Mouse (Mus musculus): ENCODE measurements around the gene Fer. TPM values are rescaled to one million over a fixed set of nuclear protein-coding genes. Genes with fewer than 3 reads are reported as not detected.

Fer gene
- polyA plus RNA-seq, 1 experiment from 2014 or later = 33.2 TPM

DNA sequence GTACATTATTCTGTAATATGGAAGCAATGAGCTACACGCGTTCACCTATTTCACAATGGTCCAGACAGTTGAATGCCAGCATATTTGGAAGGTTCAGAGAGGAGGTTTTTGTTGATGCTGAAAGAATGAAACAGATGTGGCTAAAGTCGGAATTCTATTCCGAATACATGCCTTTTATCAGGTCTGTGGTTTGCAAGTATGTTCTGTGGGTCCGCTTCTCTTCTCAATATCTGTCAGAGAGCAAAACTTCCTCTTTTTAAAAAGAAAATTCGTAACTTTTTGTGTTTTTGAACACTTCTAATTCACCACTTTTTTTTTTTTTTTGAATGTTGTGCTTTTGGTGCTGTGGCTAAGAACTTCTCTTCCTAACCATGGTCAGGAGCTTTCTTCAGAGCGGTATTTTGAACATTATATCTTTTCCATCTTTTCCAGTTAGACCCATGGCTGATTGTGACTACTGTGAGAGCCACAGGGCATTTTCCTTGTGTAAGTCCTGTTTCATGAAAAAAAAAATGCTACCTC, 5.8 kb upstream of the Fer start:
- 88% methylated on average over 7 of the region's 7 CpGs for WGBS
- no peak for DNase-seq (ENCODE audit: low spot score, missing footprints)
- H3K4me3 ChIP-seq (ENCODE audit: low read depth, low read length) = no peak overlapping the region
- H3K4me2 ChIP-seq = no peak overlapping the region
- H3K4me1 ChIP-seq (ENCODE audit: control insufficient read depth, insufficient read depth, low read length) = no peaks in the 10 kb centered on the region
- H3K36me3 ChIP-seq (ENCODE audit: control insufficient read depth, insufficient read depth, low read length) = no peaks in the 10 kb centered on the region
- H3K9ac ChIP-seq (ENCODE audit: low read length) = no peak overlapping the region
- H3K9me3 ChIP-seq (ENCODE audit: control insufficient read depth, low read length) = no peaks in the 10 kb centered on the region
- no peaks in the 10 kb centered on the region for H3K27me3 ChIP-seq (ENCODE audit: control insufficient read depth, insufficient read depth, low read length)
- no peak for ATAC-seq (ENCODE audit: low FRiP score)
- H3K27ac ChIP-seq (ENCODE audit: low read depth, low read length) = no peak overlapping the region

- no peak for DNase-seq (ENCODE audit: low spot score, missing footprints)
Observed at GRCm38 (mm10) chr17:63860988-63861387, 1.9 kb upstream of the Fer start.

GRCm38 (mm10) chr17:63862399-63862798, 463 bp upstream of the Fer start:
- H3K4me3 ChIP-seq (ENCODE audit: low read depth, low read length) = no peak overlapping the region
- H3K27me3 ChIP-seq (ENCODE audit: control insufficient read depth, insufficient read depth, low read length) = no peaks in the 10 kb centered on the region
- no peaks in the 10 kb centered on the region for H3K9me3 ChIP-seq (ENCODE audit: control insufficient read depth, low read length)
- DNase-seq (ENCODE audit: low spot score, missing footprints) = no peak
- ATAC-seq (ENCODE audit: low FRiP score) = no peak
- peaks cover 9% of the 10 kb centered on the region for H3K4me1 ChIP-seq (ENCODE audit: control insufficient read depth, insufficient read depth, low read length)
- H3K27ac ChIP-seq (ENCODE audit: low read depth, low read length) = no peak overlapping the region
- 74% methylated on average over 3 of the region's 3 CpGs for WGBS
- H3K9ac ChIP-seq (ENCODE audit: low read length) = no peak overlapping the region
- H3K36me3 ChIP-seq (ENCODE audit: control insufficient read depth, insufficient read depth, low read length) = no peaks in the 10 kb centered on the region
- H3K4me2 ChIP-seq = no peak overlapping the region; the same call in 1 of the 2 replicates

More at GRCm38 (mm10) chr17:63860988-63861387, 1.9 kb upstream of the Fer start:
- no peak for ATAC-seq (ENCODE audit: low FRiP score)
- no peaks in the 10 kb centered on the region for H3K36me3 ChIP-seq (ENCODE audit: control insufficient read depth, insufficient read depth, low read length)
- H3K27me3 ChIP-seq (ENCODE audit: control insufficient read depth, insufficient read depth, low read length) = no peaks in the 10 kb centered on the region
- no peak overlapping the region for H3K4me3 ChIP-seq (ENCODE audit: low read depth, low read length)
- 82% methylated on average over 4 of the region's 4 CpGs for WGBS
- H3K9ac ChIP-seq (ENCODE audit: low read length) = no peak overlapping the region
- H3K4me1 ChIP-seq (ENCODE audit: control insufficient read depth, insufficient read depth, low read length) = peaks cover 9% of the 10 kb centered on the region
- no peak overlapping the region for H3K27ac ChIP-seq (ENCODE audit: low read depth, low read length)
- no peaks in the 10 kb centered on the region for H3K9me3 ChIP-seq (ENCODE audit: control insufficient read depth, low read length)
- no peak overlapping the region for H3K4me2 ChIP-seq

- Histone ChIP-seq H3K27ac (ENCODE audit: low read depth, low read length) (peak within 1 kb of the TSS; percentile 60; the same call in 1 of the 2 replicates), H3K4me2 (peak within 1 kb of the TSS; percentile 79), H3K36me3 (ENCODE audit: control insufficient read depth, insufficient read depth, low read length) (no peaks in the 10 kb centered on the region), H3K27me3 (ENCODE audit: control insufficient read depth, insufficient read depth, low read length) (no peaks in the 10 kb centered on the region), H3K9me3 (ENCODE audit: control insufficient read depth, low read length) (no peaks in the 10 kb centered on the region), H3K9ac (ENCODE audit: low read length) (peak within 1 kb of the TSS; percentile 84), H3K4me1 (ENCODE audit: control insufficient read depth, insufficient read depth, low read length) (peaks cover 9% of the 10 kb centered on the region), H3K4me3 (ENCODE audit: low read depth, low read length) (peak within 1 kb of the TSS; percentile 86)
- WGBS = under 1% methylated on average over 51 of the region's 55 CpGs
- DNase-seq (ENCODE audit: low spot score, missing footprints) (peak; percentile 99), ATAC-seq (ENCODE audit: low FRiP score) (peak; percentile 100)
Observed at GRCm38 (mm10) chr17:63863647-63864149, 836 bp downstream of the Fer start, which contains the start of gene A930002H24Rik. Gene A930002H24Rik, minus strand, starts transcription at chr17:63863791.

- peak overlapping the region; percentile 86 for H3K4me3 ChIP-seq (ENCODE audit: low read depth, low read length)
- DNase-seq (ENCODE audit: low spot score, missing footprints) = no peak
- peaks cover 9% of the 10 kb centered on the region for H3K4me1 ChIP-seq (ENCODE audit: control insufficient read depth, insufficient read depth, low read length)
Observed at GRCm38 (mm10) chr17:63864171-63864571, 1.3 kb downstream of the Fer start.

DNA sequence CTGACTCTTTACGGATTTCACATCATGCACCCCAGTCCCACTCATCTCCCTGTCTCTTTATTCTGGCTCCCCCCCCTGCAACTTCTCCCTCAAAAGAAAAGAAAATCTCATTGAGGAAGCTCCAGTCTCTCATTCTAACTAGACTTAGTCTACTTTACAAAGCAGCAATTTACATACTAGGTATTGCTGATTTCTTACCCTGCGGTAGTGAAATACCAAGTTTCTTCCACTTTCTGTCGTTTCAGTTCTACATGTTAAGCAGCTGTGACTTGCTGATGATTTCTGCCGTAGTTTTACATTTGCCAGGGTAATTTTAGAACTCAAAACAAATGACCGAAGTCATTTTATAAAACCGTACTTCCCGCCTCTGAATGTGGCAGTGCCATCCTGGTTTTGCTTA, 8.9 kb downstream of the Fer start:
- no peak for DNase-seq (ENCODE audit: low spot score, missing footprints)
- H3K9me3 ChIP-seq (ENCODE audit: control insufficient read depth, low read length) = no peaks in the 10 kb centered on the region
- no peaks in the 10 kb centered on the region for H3K4me1 ChIP-seq (ENCODE audit: control insufficient read depth, insufficient read depth, low read length)
- ATAC-seq (ENCODE audit: low FRiP score) = no peak
- H3K4me3 ChIP-seq (ENCODE audit: low read depth, low read length) = no peak overlapping the region
- H3K36me3 ChIP-seq (ENCODE audit: control insufficient read depth, insufficient read depth, low read length) = no peaks in the 10 kb centered on the region
- no peak overlapping the region for H3K27ac ChIP-seq (ENCODE audit: low read depth, low read length)
- no peaks in the 10 kb centered on the region for H3K27me3 ChIP-seq (ENCODE audit: control insufficient read depth, insufficient read depth, low read length)
- WGBS = 90% methylated on average over 7 of the region's 7 CpGs
- no peak overlapping the region for H3K4me2 ChIP-seq
- H3K9ac ChIP-seq (ENCODE audit: low read length) = no peak overlapping the region

More at GRCm38 (mm10) chr17:63864171-63864571, 1.3 kb downstream of the Fer start:
- Histone ChIP-seq H3K4me2 (peak overlapping the region; percentile 79), H3K9ac (ENCODE audit: low read length) (peak overlapping the region; percentile 84), H3K36me3 (ENCODE audit: control insufficient read depth, insufficient read depth, low read length) (no peaks in the 10 kb centered on the region), H3K27ac (ENCODE audit: low read depth, low read length) (peak overlapping the region; percentile 60; the same call in 1 of the 2 replicates), H3K9me3 (ENCODE audit: control insufficient read depth, low read length) (no peaks in the 10 kb centered on the region), H3K27me3 (ENCODE audit: control insufficient read depth, insufficient read depth, low read length) (no peaks in the 10 kb centered on the region)
- WGBS = 0% methylated on average over 26 of the region's 48 CpGs
- peak; percentile 85 for ATAC-seq (ENCODE audit: low FRiP score)

GRCm38 (mm10) chr17:63878889-63879288, 16.0 kb downstream of the Fer start:
- ATAC-seq (ENCODE audit: low FRiP score) = no peak
- no peak for DNase-seq (ENCODE audit: low spot score, missing footprints)
- Histone ChIP-seq H3K4me3 (ENCODE audit: low read depth, low read length) (no peak overlapping the region), H3K4me2 (no peak overlapping the region), H3K9me3 (ENCODE audit: control insufficient read depth, low read length) (no peaks in the 10 kb centered on the region), H3K27ac (ENCODE audit: low read depth, low read length) (no peak overlapping the region), H3K4me1 (ENCODE audit: control insufficient read depth, insufficient read depth, low read length) (no peaks in the 10 kb centered on the region), H3K36me3 (ENCODE audit: control insufficient read depth, insufficient read depth, low read length) (no peaks in the 10 kb centered on the region), H3K27me3 (ENCODE audit: control insufficient read depth, insufficient read depth, low read length) (no peaks in the 10 kb centered on the region), H3K9ac (ENCODE audit: low read length) (no peak overlapping the region)
- WGBS = 84% methylated on average over 4 of the region's 4 CpGs

- Histone ChIP-seq H3K9ac (ENCODE audit: low read length) (no peak overlapping the region), H3K36me3 (ENCODE audit: control insufficient read depth, insufficient read depth, low read length) (no peaks in the 10 kb centered on the region), H3K4me2 (no peak overlapping the region), H3K4me3 (ENCODE audit: low read depth, low read length) (no peak overlapping the region), H3K27me3 (ENCODE audit: control insufficient read depth, insufficient read depth, low read length) (no peaks in the 10 kb centered on the region), H3K9me3 (ENCODE audit: control insufficient read depth, low read length) (no peaks in the 10 kb centered on the region), H3K27ac (ENCODE audit: low read depth, low read length) (no peak overlapping the region), H3K4me1 (ENCODE audit: control insufficient read depth, insufficient read depth, low read length) (no peaks in the 10 kb centered on the region)
- ATAC-seq (ENCODE audit: low FRiP score) (no peak), DNase-seq (ENCODE audit: low spot score, missing footprints) (no peak)
- WGBS = 84% methylated on average over 4 of the region's 4 CpGs
Observed at GRCm38 (mm10) chr17:63880009-63880408, 17.1 kb downstream of the Fer start.

GRCm38 (mm10) chr17:63886988-63887387, 24.1 kb downstream of the Fer start:
- Histone ChIP-seq H3K9ac (ENCODE audit: low read length) (no peak overlapping the region), H3K4me2 (no peak overlapping the region), H3K9me3 (ENCODE audit: control insufficient read depth, low read length) (no peaks in the 10 kb centered on the region), H3K4me1 (ENCODE audit: control insufficient read depth, insufficient read depth, low read length) (no peaks in the 10 kb centered on the region), H3K27me3 (ENCODE audit: control insufficient read depth, insufficient read depth, low read length) (no peaks in the 10 kb centered on the region), H3K4me3 (ENCODE audit: low read depth, low read length) (no peak overlapping the region), H3K27ac (ENCODE audit: low read depth, low read length) (no peak overlapping the region), H3K36me3 (ENCODE audit: control insufficient read depth, insufficient read depth, low read length) (no peaks in the 10 kb centered on the region)
- 97% methylated on average over 2 of the region's 2 CpGs for WGBS
- DNase-seq (ENCODE audit: low spot score, missing footprints) = no peak
- no peak for ATAC-seq (ENCODE audit: low FRiP score)
